Mouse (Mus musculus) kidney, postnatal 36 days (tissue): ENCODE data around the gene Rusc2.

Source experiments
- DNase-seq, 2 experiments: peaks; one replicate each; pipeline ENCODE4 v3.0.0; 2021 to 2022; ENCODE audit warnings: mixed read lengths in 2 of 2

The Rusc2 gene

GRCm38 (mm10) chr4:43384541-43384940 lies 2.8 kb downstream of the Rusc2 start:
- no peak for DNase-seq

- no peak for DNase-seq
Measured at GRCm38 (mm10) chr4:43386932-43387331, 5.2 kb downstream of the Rusc2 start.

- DNase-seq, result no peak
Measured at GRCm38 (mm10) chr4:43389390-43389789, 7.6 kb downstream of the Rusc2 start.

- no peak for DNase-seq
Measured at GRCm38 (mm10) chr4:43389845-43390440, 8.2 kb downstream of the Rusc2 start.

- no peak for DNase-seq
Measured at GRCm38 (mm10) chr4:43391521-43392050, 9.8 kb downstream of the Rusc2 start.

- peak; percentile 85 to 96 for DNase-seq
Measured at GRCm38 (mm10) chr4:43394345-43394891, 12.6 kb downstream of the Rusc2 start.

GRCm38 (mm10) chr4:43395147-43395546 lies 13.4 kb downstream of the Rusc2 start:
- no peak for DNase-seq

- no peak for DNase-seq
Measured at GRCm38 (mm10) chr4:43395836-43396235, 14.1 kb downstream of the Rusc2 start.

GRCm38 (mm10) chr4:43396381-43396780 lies 14.6 kb downstream of the Rusc2 start:
- DNase-seq, result no peak

GRCm38 (mm10) chr4:43398014-43398413 lies 16.2 kb downstream of the Rusc2 start:
- no peak for DNase-seq

- peak in 1 of 2 experiments; percentile 71 for DNase-seq
Measured at GRCm38 (mm10) chr4:43398829-43399331, 17.1 kb downstream of the Rusc2 start.

GRCm38 (mm10) chr4:43399391-43400131 lies 17.8 kb downstream of the Rusc2 start:
- DNase-seq, result peak; percentile 41 to 69

- no peak for DNase-seq
Measured at GRCm38 (mm10) chr4:43400976-43401375, 19.2 kb downstream of the Rusc2 start.

- no peak for DNase-seq
Measured at GRCm38 (mm10) chr4:43401486-43401885, 19.7 kb downstream of the Rusc2 start.

- no peak for DNase-seq
Measured at GRCm38 (mm10) chr4:43402212-43402611, 20.4 kb downstream of the Rusc2 start.

GRCm38 (mm10) chr4:43404697-43405096 lies 22.9 kb downstream of the Rusc2 start:
- no peak for DNase-seq

GRCm38 (mm10) chr4:43406162-43406971 lies 24.6 kb downstream of the Rusc2 start:
- DNase-seq, result peak; percentile 87 to 92

GRCm38 (mm10) chr4:43407071-43407920 lies 25.5 kb downstream of the Rusc2 start:
- DNase-seq, result no peak

GRCm38 (mm10) chr4:43414761-43415160 lies 33.0 kb downstream of the Rusc2 start:
- DNase-seq, result no peak

GRCm38 (mm10) chr4:43415221-43416070 lies 33.7 kb downstream of the Rusc2 start:
- DNase-seq, result peak in 1 of 2 experiments; percentile 16

- no peak for DNase-seq
Measured at GRCm38 (mm10) chr4:43416071-43416490, 34.3 kb downstream of the Rusc2 start.
